Mouse (Mus musculus) CH12.LX (cell line): ENCODE data around the gene Sf3b1. TPM values are rescaled to one million over a fixed set of nuclear protein-coding genes. Genes with fewer than 3 reads are reported as not detected.

ENCODE experiments used
- DNase-seq: peaks from one replicate; pipeline ENCODE4 v3.0.0-alpha.2; 2013; ENCODE audit errors: extremely low read depth
- H3K27ac ChIP-seq: 2 replicates; pipeline ENCODE4 v1.5.1; 2012; ENCODE audit warnings: low read depth, mild to moderate bottlenecking, control low read depth, moderate library complexity; ENCODE audit not compliant: insufficient read depth
- H3K27me3 ChIP-seq: replicated peaks from 2 replicates; pipeline ENCODE3; 2012; ENCODE audit warnings: inconsistent platforms
- H3K36me3 ChIP-seq, 2 experiments: replicated peaks in 1 of 2; 2 replicates each; pipeline versions ENCODE3 to v1.6.1; 2012; ENCODE audit warnings: inconsistent platforms in 1 of 2, low read length in 1 of 2, mild to moderate bottlenecking in 1 of 2, mixed read lengths in 1 of 2, moderate library complexity in 1 of 2; ENCODE audit not compliant: control insufficient read depth in 1 of 2, insufficient read depth in 1 of 2
- H3K4me1 ChIP-seq, 2 experiments: 2 replicates each; pipeline ENCODE4 v1.6.1; 2012; ENCODE audit warnings: inconsistent platforms in 1 of 2, moderate library complexity in 1 of 2; ENCODE audit not compliant: insufficient read depth in 2 of 2, control insufficient read depth in 1 of 2
- H3K4me2 ChIP-seq: 2 replicates; pipeline ENCODE4 v1.6.1; 2012; ENCODE audit warnings: low read depth, mild to moderate bottlenecking, control low read depth; ENCODE audit not compliant: poor library complexity, insufficient read depth, severe bottlenecking
- H3K4me3 ChIP-seq, 3 experiments: fragments of 150-350 bp in 1 of 3; sonication (generic) in 1 of 3; replicated peaks in 1 of 3; 2 replicates each; pipeline versions ENCODE3 to v1.5.1; 2011 to 2012; ENCODE audit warnings: low read depth in 2 of 3, low read length in 2 of 3, mild to moderate bottlenecking in 2 of 3, moderate library complexity in 2 of 3, control low read depth in 1 of 3, improper control_type of control experiment in 1 of 3, inconsistent platforms in 1 of 3, mixed read lengths in 1 of 3; ENCODE audit not compliant: poor library complexity in 1 of 3
- H3K79me2 ChIP-seq: replicated peaks from 2 replicates; pipeline ENCODE4 v1.6.1; 2012; ENCODE audit warnings: mild to moderate bottlenecking, moderate library complexity; ENCODE audit not compliant: control insufficient read depth, poor library complexity, insufficient read depth, severe bottlenecking; ENCODE audit errors: extremely low read depth
- H3K9ac ChIP-seq: 2 replicates; pipeline ENCODE4 v1.6.1; 2012; ENCODE audit warnings: low read depth, mild to moderate bottlenecking, control low read depth, moderate library complexity; ENCODE audit not compliant: insufficient read depth
- H3K9me3 ChIP-seq: replicated peaks from 2 replicates; pipeline ENCODE3; 2012; ENCODE audit warnings: low read length, inconsistent platforms, mixed read lengths
- BHLHE40 ChIP-seq: IDR thresholded peaks from 2 replicates; pipeline ENCODE4 v1.6.1; 2011; ENCODE audit warnings: mild to moderate bottlenecking, low read depth, low read length, improper control_type of control experiment
- CHD1 ChIP-seq: IDR thresholded peaks from 2 replicates; pipeline ENCODE4 v1.6.1; 2012; ENCODE audit warnings: low read depth, low read length, improper control_type of control experiment, inconsistent platforms
- CHD2 ChIP-seq: IDR thresholded peaks from 2 replicates; pipeline ENCODE4 v1.6.1; 2011; ENCODE audit warnings: low read length, improper control_type of control experiment
- CTCF ChIP-seq, 2 experiments: IDR thresholded peaks in 1 of 2; conservative IDR thresholded peaks in 1 of 2; 2 replicates each; pipeline ENCODE4 v1.5.1; 2011 to 2012; ENCODE audit warnings: low read depth in 2 of 2, low read length in 2 of 2, improper control_type of control experiment in 1 of 2, inconsistent platforms in 1 of 2, mild to moderate bottlenecking in 1 of 2, moderate library complexity in 1 of 2
- E2F4 ChIP-seq: IDR thresholded peaks from 2 replicates; pipeline ENCODE4 v1.6.1; 2011; ENCODE audit warnings: low read depth, low read length, improper control_type of control experiment; ENCODE audit not compliant: insufficient replicate concordance
- ELF1 ChIP-seq: IDR thresholded peaks from 2 replicates; pipeline ENCODE4 v1.6.1; 2014; ENCODE audit warnings: low read depth, mild to moderate bottlenecking, inconsistent platforms, low read length, improper control_type of control experiment
- EP300 ChIP-seq: IDR thresholded peaks from 2 replicates; pipeline ENCODE4 v1.6.1; 2011; ENCODE audit warnings: low read length, improper control_type of control experiment
- ETS1 ChIP-seq: conservative IDR thresholded peaks from 2 replicates; pipeline ENCODE4 v1.6.1; 2012; ENCODE audit warnings: low read depth, mild to moderate bottlenecking, inconsistent platforms, low read length, improper control_type of control experiment, moderate library complexity
- GABPA ChIP-seq: IDR thresholded peaks from 2 replicates; pipeline ENCODE4 v1.6.1; 2012; ENCODE audit warnings: low read depth, low read length, improper control_type of control experiment, inconsistent platforms; ENCODE audit not compliant: insufficient replicate concordance
- HCFC1 ChIP-seq: IDR thresholded peaks from 2 replicates; pipeline ENCODE4 v1.6.1; 2012; ENCODE audit warnings: low read depth, mild to moderate bottlenecking, inconsistent platforms, low read length, improper control_type of control experiment
- IRF4 ChIP-seq: IDR thresholded peaks from 2 replicates; pipeline ENCODE4 v1.6.1; 2014; ENCODE audit warnings: low read depth, mild to moderate bottlenecking, inconsistent platforms, low read length, improper control_type of control experiment
- JUN ChIP-seq: IDR thresholded peaks from 2 replicates; pipeline ENCODE4 v1.6.1; 2011; ENCODE audit warnings: low read depth, mild to moderate bottlenecking, low read length, improper control_type of control experiment, moderate library complexity; ENCODE audit not compliant: insufficient read depth
- JUND ChIP-seq: conservative IDR thresholded peaks from 2 replicates; pipeline ENCODE4 v1.6.1; 2011; ENCODE audit warnings: low read depth, low read length, improper control_type of control experiment
- KAT2A ChIP-seq: IDR thresholded peaks from 2 replicates; pipeline ENCODE4 v1.6.1; 2012; ENCODE audit warnings: low read length, improper control_type of control experiment, inconsistent platforms; ENCODE audit not compliant: insufficient replicate concordance
- MAFK ChIP-seq: IDR thresholded peaks from 2 replicates; pipeline ENCODE4 v1.6.1; 2011; ENCODE audit warnings: low read length, improper control_type of control experiment; ENCODE audit not compliant: insufficient replicate concordance
- MAX ChIP-seq: IDR thresholded peaks from 2 replicates; pipeline ENCODE4 v1.6.1; 2011; ENCODE audit warnings: low read length, improper control_type of control experiment
- MAZ ChIP-seq: IDR thresholded peaks from 2 replicates; pipeline ENCODE4 v1.6.1; 2012; ENCODE audit warnings: low read depth, mild to moderate bottlenecking, inconsistent platforms, low read length, improper control_type of control experiment, moderate library complexity
- MEF2A ChIP-seq: IDR thresholded peaks from 2 replicates; pipeline ENCODE4 v1.6.1; 2014; ENCODE audit warnings: low read depth, mild to moderate bottlenecking, inconsistent platforms, low read length, improper control_type of control experiment, borderline replicate concordance
- MXI1 ChIP-seq: IDR thresholded peaks from 2 replicates; pipeline ENCODE4 v1.6.1; 2011; ENCODE audit warnings: mild to moderate bottlenecking, low read depth, low read length, improper control_type of control experiment
- MYC ChIP-seq: IDR thresholded peaks from 2 replicates; pipeline ENCODE4 v1.6.1; 2011; ENCODE audit warnings: low read depth, mild to moderate bottlenecking, improper control_type of control experiment, low read length
- NELFE ChIP-seq: IDR thresholded peaks from 2 replicates; pipeline ENCODE4 v1.6.1; 2011; ENCODE audit warnings: low read depth, low read length, improper control_type of control experiment
- NRF1 ChIP-seq: IDR thresholded peaks from 2 replicates; pipeline ENCODE4 v1.6.1; 2014; ENCODE audit warnings: low read depth, mild to moderate bottlenecking, inconsistent platforms, low read length, improper control_type of control experiment, moderate library complexity
- PAX5 ChIP-seq: IDR thresholded peaks from 2 replicates; pipeline ENCODE4 v1.6.1; 2012; ENCODE audit warnings: low read length, inconsistent platforms, mixed read lengths
- POLR2A ChIP-seq: IDR thresholded peaks from 2 replicates; pipeline ENCODE4 v1.6.1; 2011; ENCODE audit warnings: low read depth, mild to moderate bottlenecking, improper control_type of control experiment, low read length
- POLR2AphosphoS2 ChIP-seq: IDR thresholded peaks from 2 replicates; pipeline ENCODE4 v1.6.1; 2011; ENCODE audit warnings: low read depth, low read length, improper control_type of control experiment
- RAD21 ChIP-seq: IDR thresholded peaks from 2 replicates; pipeline ENCODE4 v1.6.1; 2011; ENCODE audit warnings: low read depth, mild to moderate bottlenecking, low read length, improper control_type of control experiment, moderate library complexity
- RCOR1 ChIP-seq: conservative IDR thresholded peaks from 2 replicates; pipeline ENCODE4 v1.6.1; 2012; ENCODE audit warnings: low read depth, mild to moderate bottlenecking, inconsistent platforms, low read length, improper control_type of control experiment
- SIN3A ChIP-seq: IDR thresholded peaks from 2 replicates; pipeline ENCODE4 v1.6.1; 2012; ENCODE audit warnings: low read length, improper control_type of control experiment, inconsistent platforms
- SMC3 ChIP-seq: IDR thresholded peaks from 2 replicates; pipeline ENCODE4 v1.6.1; 2011; ENCODE audit warnings: low read depth, low read length, improper control_type of control experiment
- TBP ChIP-seq: conservative IDR thresholded peaks from 2 replicates; pipeline ENCODE4 v1.6.1; 2011; ENCODE audit warnings: low read depth, low read length, improper control_type of control experiment
- TCF12 ChIP-seq: IDR thresholded peaks from 2 replicates; pipeline ENCODE4 v1.6.1; 2014; ENCODE audit warnings: low read depth, mild to moderate bottlenecking, inconsistent platforms, low read length, improper control_type of control experiment
- UBTF ChIP-seq: IDR thresholded peaks from 2 replicates; pipeline ENCODE4 v1.6.1; 2012; ENCODE audit warnings: low read depth, mild to moderate bottlenecking, inconsistent platforms, low read length, improper control_type of control experiment, moderate library complexity
- USF1 ChIP-seq: IDR thresholded peaks from 2 replicates; pipeline ENCODE4 v1.6.1; 2014; ENCODE audit warnings: low read depth, mild to moderate bottlenecking, inconsistent platforms, low read length, improper control_type of control experiment
- USF2 ChIP-seq: conservative IDR thresholded peaks from 2 replicates; pipeline ENCODE4 v1.6.1; 2011; ENCODE audit warnings: low read depth, low read length, improper control_type of control experiment
- ZC3H11A ChIP-seq: IDR thresholded peaks from 2 replicates; pipeline ENCODE4 v1.6.1; 2012; ENCODE audit warnings: low read depth, mild to moderate bottlenecking, inconsistent platforms, low read length, improper control_type of control experiment
- ZKSCAN1 ChIP-seq: IDR thresholded peaks from 2 replicates; pipeline ENCODE4 v1.6.1; 2012; ENCODE audit warnings: low read depth, inconsistent platforms, low read length, improper control_type of control experiment, borderline replicate concordance
- ZMIZ1 ChIP-seq: IDR thresholded peaks from 2 replicates; pipeline ENCODE4 v1.6.1; 2012; ENCODE audit warnings: low read depth, mild to moderate bottlenecking, inconsistent platforms, low read length, improper control_type of control experiment
- ZNF384 ChIP-seq: IDR thresholded peaks from 2 replicates; pipeline ENCODE4 v1.6.1; 2012; ENCODE audit warnings: low read depth, low read length, improper control_type of control experiment, inconsistent platforms
- dilution Hi-C: fragments of 300-500 bp; cut with MboI; formaldehyde crosslinking; loops from 2 replicates; pipeline ENCODE4 v1.14.3; 2020; ENCODE audit warnings: low sequenced_read_pairs; ENCODE audit not compliant: extremely low pct_unique_long_range_greater_than_20kb, extremely low pct_ligation_motif_present
- in situ Hi-C: fragments of 300-500 bp; cut with MboI; formaldehyde crosslinking; loops from 3 replicates; pipeline ENCODE4 v1.14.3; 2019; ENCODE audit warnings: low sequenced_read_pairs, low pct_ligation_motif_present, low pct_unique_long_range_greater_than_20kb, mixed read lengths
- polyA plus RNA-seq: library from polyadenylated mRNA; unstranded; fragments of >175 nt; gene quantifications from 2 replicates; pipeline ENCODE4 v1.2.1, GENCODE M21; 2012; ENCODE audit warnings: low read depth; ENCODE audit not compliant: insufficient read length
- total RNA-seq, 2 experiments: library from RNA; depleted of rRNA; stranded (reverse); fragments of 300-350 nt in 1 of 2; fragments of >200 nt in 1 of 2; gene quantifications; 2 replicates each; pipeline ENCODE4 v1.2.3; 2012 to 2014

The Sf3b1 gene
- total RNA-seq (2012; rRNA removed) (109 and 120 TPM in 2 replicates), total RNA-seq (2014; rRNA removed) (186 and 246 TPM in 2 replicates), polyA plus RNA-seq (133 and 162 TPM in 2 replicates)

GRCm38 (mm10) chr1:55027253-55027801 is at the start of gene Sf3b1:
Sf3b1 (minus strand) TSS chr1:55027481.
- H3K4me1 ChIP-seq: peaks cover 5 to 40% of the 10 kb centered on the region in 2 experiments

DNA sequence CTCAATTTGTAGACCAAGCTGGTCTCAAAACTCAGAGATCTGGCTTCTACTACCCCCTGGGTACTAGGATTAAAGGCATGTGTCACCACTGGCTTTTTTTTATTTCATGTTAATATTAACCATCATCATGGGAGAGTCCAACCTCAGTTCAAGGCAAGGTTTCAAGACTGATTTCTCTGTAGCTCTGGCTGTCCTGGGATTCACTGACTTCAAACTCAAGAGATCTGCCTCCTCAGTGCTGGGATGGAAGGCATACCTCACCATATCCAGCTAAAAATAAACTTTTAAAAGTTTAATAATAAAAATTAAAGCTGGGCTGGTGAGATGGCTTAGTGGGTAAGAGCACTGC is 49.1 kb upstream of the Sf3b1 start:
- Histone ChIP-seq H3K27me3 (no peaks in the 10 kb centered on the region), H3K79me2 (peaks cover 5% of the 10 kb centered on the region; the same call in 1 of the 2 replicates), H3K27ac (no peak overlapping the region), H3K36me3 (peaks cover 31 to 52% of the 10 kb centered on the region in 2 experiments), H3K9me3 (no peaks in the 10 kb centered on the region), H3K9ac (no peak overlapping the region), H3K4me2 (no peak overlapping the region), H3K4me3 (no peak overlapping the region), H3K4me1 (peaks cover 0 to 10% of the 10 kb centered on the region in 2 experiments; a peak in 1 of 4 replicates)
- TF ChIP-seq SMC3: no peak
- peak; percentile 65; the same call in 1 of the 2 replicates for TF ChIP-seq POLR2AphosphoS2
- no peak for TF ChIP-seq HCFC1
- DNase-seq: no peak
- in situ Hi-C loops: no loop called here
- dilution Hi-C loops: no loop called here

More at GRCm38 (mm10) chr1:55027253-55027801, at the start of gene Sf3b1:
- Histone ChIP-seq H3K27me3 (no peaks in the 10 kb centered on the region), H3K36me3 (peaks cover 0 to 11% of the 10 kb centered on the region in 2 experiments), H3K9ac (peak within 1 kb of the TSS; percentile 92), H3K79me2 (peaks cover 47% of the 10 kb centered on the region), H3K4me2 (peak within 1 kb of the TSS; percentile 98), H3K9me3 (no peaks in the 10 kb centered on the region)
- dilution Hi-C loops: no loop called here
- DNase-seq: peak; percentile 96
- peak; percentile 63 for TF ChIP-seq MEF2A
- no peak for TF ChIP-seq ZC3H11A
- peak; percentile 97 for TF ChIP-seq ZMIZ1
- 0 out of 2 replicates have a peak, but pooled peaks have one; percentile 6 for TF ChIP-seq ZNF384
- 0 out of 2 replicates have a peak, but pooled peaks have one; percentile 76 for TF ChIP-seq CHD1
- no peak for TF ChIP-seq MYC
- TF ChIP-seq MXI1: no peak; the same call in 1 of the 2 replicates
- peak; percentile 79 for TF ChIP-seq BHLHE40
- TF ChIP-seq ELF1: peak; percentile 96
- peak; percentile 83 for TF ChIP-seq SIN3A
- TF ChIP-seq KAT2A: peak; percentile 62; the same call in 1 of the 2 replicates
- TF ChIP-seq USF2: no peak
- TF ChIP-seq USF1: no peak
- TF ChIP-seq MAFK: no peak
- TF ChIP-seq RCOR1: no peak
- no peak for TF ChIP-seq MAZ
- TF ChIP-seq GABPA: no peak; the same call in 1 of the 2 replicates
- peak; percentile 77; the same call in 1 of the 2 replicates for TF ChIP-seq E2F4
- TF ChIP-seq JUN: no peak
- TF ChIP-seq RAD21: no peak
- TF ChIP-seq NRF1: peak; percentile 92
- no peak for TF ChIP-seq JUND
- peak; percentile 95 for TF ChIP-seq POLR2AphosphoS2
- peak; percentile 96 for TF ChIP-seq TBP
- TF ChIP-seq CTCF (conservative IDR thresholded peaks at IDR 0.05 in 1 of 2, IDR thresholded peaks at IDR 0.05 in 1 of 2; ENCODE audit: low read depth in 2 of 2, low read length in 2 of 2): no peak
- peak; percentile 31; the same call in 1 of the 2 replicates for TF ChIP-seq ETS1
- TF ChIP-seq PAX5: no peak
- TF ChIP-seq UBTF: no peak
- no peak for TF ChIP-seq CHD2
- peak; percentile 81 for TF ChIP-seq TCF12
- no peak for TF ChIP-seq EP300
- TF ChIP-seq POLR2A: peak; percentile 99
- no peak for TF ChIP-seq ZKSCAN1
- peak; percentile 79 for TF ChIP-seq IRF4
- no peak for TF ChIP-seq SMC3
- TF ChIP-seq NELFE: peak; percentile 99
- peak; percentile 52; the same call in 1 of the 2 replicates for TF ChIP-seq MAX
- peak; percentile 77 for TF ChIP-seq HCFC1
- TF ChIP-seq, all 38 proteins: peak for 19
- peak within 1 kb of the TSS; percentile 92 to 99 (median 92) for H3K4me3 ChIP-seq
- peak within 1 kb of the TSS; percentile 89 for H3K27ac ChIP-seq
- in situ Hi-C loops: no loop called here
